Mouse (Mus musculus) liver, postnatal 0 days (tissue): ENCODE measurements around the gene Gm17359.

Experiments
- CTCF ChIP-seq: sonication (generic); IDR thresholded peaks from 2 replicates; pipeline ENCODE4 v1.5.1; 2016; ENCODE audit warnings: antibody characterized with exemption, low read depth
- EP300 ChIP-seq: IDR thresholded peaks from 2 replicates; pipeline ENCODE4 v1.6.1; 2016; ENCODE audit warnings: antibody characterized with exemption, low read depth, mild to moderate bottlenecking

GRCm38 (mm10) chr3:79324697-79325526 lies 11.5 kb upstream of the Gm17359 start:
- no peak for TF ChIP-seq EP300
- TF ChIP-seq CTCF = no peak
